Mouse (Mus musculus) thymus, postnatal 36 days (tissue): Measurements from ENCODE around the gene Wdfy1.
A peak's percentile ranks its signal among the peaks of the same experiment; 100 is the strongest.

Experiments used
- DNase-seq, 2 experiments: peaks; one replicate each; pipeline ENCODE4 v3.0.0; 2022; ENCODE audit warnings: mixed read lengths in 2 of 2

The Wdfy1 gene

DNA sequence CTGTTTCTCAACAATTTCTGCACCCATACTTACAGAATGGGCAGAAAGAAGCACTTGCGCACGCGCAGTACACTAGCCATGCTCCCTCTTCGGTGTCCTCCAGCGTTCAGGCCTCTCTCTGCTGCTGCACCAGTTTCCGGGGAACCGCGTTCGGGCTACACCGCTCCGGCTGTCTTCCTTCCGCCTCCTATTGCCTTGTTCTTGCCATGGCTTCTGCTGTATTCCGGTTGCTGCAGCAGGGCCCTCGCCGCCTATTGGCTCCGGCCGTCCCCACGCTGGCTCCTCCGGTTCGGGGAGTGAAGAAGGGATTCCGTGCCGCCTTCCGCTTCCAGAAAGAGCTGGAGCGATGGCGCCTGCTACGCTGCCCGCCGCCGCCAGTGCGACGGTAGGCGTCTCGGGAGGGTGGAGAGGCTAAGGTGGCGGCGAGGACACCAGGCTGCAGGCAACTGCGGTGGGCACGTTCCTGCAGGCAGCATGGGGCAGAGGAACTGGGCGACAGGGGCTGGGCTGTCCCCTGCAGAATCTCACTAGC lies at the start of gene Wdfy1, which contains the start of gene Mrpl44:
Gene Wdfy1, minus strand, starts transcription at position 217 of the 532 bp plus-strand sequence.
Gene Mrpl44, plus strand, starts transcription at position 92 of the 532 bp plus-strand sequence.
- peak; percentile 95 to 99 for DNase-seq

DNA sequence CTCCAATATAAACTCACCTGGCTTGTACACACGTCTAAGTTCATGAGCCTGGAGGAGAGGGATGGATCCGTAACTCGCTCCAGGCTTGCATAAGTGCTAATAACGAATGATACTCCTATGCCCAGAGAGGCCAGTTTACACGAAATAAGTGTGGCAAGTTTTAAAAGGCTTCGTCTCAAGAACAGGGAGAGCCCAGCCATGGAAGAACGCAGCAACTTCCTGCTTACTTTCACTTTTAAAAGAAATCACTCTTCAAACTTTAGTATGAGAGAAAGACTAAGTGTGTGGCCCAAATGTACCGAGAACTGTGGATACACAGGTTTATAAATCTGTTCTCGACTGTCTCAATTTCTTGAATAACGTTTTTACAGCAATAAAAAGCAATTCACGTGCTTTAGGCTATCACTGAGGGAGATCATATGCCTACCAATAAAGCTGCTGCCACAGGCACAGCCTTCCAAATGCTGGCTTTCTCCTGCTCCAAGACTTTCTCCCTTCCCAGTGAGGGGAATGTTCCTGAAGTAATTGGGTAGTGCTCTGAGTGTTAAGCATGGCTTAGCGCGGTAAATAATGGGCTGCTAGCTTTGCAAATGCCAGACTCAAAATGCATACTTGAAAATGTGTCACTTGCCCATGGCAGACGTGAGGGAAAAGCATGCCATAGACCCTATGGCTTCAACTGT lies 48.1 kb upstream of the Wdfy1 start:
- no peak for DNase-seq

DNA sequence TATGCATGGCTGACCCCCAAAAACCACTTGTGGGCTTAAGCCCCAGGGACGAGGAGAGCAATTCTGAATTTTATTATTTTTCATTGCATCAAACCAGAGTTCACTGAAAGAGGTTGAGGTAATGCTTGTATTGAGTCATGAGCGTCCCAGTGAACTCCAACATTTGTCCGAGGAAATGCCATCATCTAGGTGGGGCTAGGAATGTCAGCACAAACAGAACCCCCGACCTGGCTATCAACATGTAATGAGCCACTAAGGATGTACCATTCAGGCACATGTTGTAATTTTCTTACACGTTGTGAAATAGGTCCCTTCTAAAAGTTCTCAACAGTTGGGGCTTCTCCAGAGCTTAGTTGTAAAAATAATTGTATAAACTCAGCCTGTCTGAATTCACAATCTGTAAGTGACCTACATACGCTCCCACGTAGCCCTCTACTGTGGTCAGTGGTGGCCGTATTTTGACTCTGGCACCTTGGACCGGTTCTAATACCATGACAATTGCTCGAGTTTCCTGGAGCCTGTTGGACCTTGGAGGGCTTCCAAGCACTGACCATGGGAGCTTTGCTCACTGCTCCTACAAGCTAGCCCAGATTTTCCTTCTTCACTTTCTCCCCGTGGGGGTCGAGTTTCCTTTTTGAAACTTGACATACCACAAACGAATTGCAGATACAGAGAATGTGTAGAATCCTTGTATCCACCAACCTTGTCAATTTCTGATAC lies 47.0 kb upstream of the Wdfy1 start:
- DNase-seq: no peak

DNA sequence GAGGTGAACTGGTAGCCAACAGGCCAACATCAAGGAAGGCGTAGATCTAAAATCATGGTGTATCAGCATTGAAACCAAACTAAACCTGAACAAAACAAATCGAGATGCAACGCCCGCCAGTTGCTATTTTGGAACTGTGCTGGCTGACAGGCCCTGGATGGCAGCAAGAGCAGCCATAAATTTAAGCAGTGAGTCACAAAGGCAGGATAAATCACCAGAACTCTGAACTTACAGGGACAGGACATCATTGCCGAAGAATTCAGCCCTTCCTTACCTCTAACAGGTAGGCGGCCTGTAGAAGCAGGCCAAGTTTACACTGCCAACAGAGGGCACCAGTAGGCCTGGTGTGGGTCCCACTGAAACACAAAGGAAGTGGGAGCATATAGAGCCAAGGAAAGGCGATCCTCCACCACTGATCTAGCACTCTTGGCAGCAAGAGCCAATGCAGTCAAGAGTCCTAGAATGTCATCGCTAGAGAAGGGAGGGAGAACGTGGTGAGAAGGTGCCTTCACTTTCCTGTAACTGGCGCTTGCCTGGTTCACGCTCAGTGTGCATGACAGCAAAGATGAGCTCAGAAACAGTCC lies 43.4 kb upstream of the Wdfy1 start:
- DNase-seq: no peak

DNA sequence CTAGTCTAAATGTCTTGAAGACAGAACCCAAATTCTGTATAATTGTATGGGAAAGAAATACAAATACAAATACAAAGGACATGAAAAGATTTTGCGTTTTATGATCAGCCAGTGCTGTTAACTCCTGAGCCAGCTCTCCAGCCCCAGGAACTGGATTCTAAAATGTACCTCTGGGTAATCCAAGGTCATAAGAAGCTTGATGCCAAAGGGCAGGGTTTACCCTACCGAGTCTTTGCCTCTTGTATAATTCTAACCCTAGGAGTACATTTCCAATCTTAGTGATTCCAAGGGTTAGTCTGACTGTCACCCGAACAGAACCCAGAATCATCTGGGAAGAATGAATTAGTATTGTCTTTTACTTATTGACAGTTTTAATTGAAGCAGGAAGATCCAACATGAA lies 39.5 kb upstream of the Wdfy1 start:
- no peak for DNase-seq

DNA sequence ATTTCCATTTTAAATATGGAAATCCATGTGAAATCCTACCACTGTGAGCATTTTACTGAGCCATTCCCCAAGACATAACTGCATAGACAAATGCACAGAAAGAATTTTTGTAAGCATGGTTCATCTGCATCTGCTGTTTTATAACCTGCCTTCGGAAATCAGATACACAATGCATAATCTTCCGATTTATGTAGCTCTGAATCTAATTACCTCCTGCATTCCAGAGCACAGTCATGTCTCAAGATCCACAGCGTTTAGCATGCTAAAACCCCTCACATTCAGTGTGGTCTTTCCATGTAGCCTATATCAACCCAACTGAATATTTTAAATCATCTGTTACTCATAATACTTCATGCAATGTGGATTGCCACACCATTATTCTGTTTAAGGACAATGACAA lies 33.5 kb upstream of the Wdfy1 start:
- no peak for DNase-seq

DNA sequence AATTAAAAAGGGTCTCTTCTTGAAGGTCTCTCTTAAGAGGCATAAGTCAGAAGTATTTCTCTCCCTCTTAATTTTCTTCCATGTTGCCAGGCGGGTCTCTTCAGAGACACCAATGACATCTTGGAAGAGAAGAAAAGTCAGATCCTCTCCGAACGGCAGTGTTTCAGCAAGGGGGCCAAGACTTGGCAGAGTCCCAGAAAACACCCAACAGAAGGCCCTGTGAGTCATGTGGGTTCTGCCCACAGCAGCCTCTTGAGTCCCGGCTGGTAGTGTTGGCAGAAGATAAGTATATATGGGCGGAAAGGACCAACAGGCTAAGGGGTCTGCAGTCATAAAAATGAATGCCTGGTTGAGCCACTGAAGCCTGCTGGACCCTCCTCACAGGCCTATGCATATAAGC lies 30.9 kb upstream of the Wdfy1 start:
- DNase-seq: no peak

DNA sequence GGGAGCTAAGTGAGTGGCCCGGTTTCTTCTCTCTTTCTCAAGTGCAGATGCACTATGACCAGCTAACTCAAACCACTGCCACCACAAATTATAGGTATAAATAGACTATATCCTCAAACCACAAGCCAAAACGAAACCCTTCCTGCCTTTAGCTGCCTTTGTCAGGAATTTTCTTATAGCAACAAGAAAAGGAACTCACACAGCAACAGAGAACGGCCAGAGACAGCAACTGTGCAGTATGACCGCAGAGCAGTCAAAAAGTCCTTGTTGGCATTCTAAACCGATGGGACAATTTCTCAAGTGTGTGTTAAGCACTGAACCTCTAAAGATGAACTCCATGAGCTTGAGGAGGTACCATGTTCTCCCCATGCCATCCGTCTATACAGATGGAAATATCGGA lies 27.7 kb upstream of the Wdfy1 start:
- DNase-seq: no peak

DNA sequence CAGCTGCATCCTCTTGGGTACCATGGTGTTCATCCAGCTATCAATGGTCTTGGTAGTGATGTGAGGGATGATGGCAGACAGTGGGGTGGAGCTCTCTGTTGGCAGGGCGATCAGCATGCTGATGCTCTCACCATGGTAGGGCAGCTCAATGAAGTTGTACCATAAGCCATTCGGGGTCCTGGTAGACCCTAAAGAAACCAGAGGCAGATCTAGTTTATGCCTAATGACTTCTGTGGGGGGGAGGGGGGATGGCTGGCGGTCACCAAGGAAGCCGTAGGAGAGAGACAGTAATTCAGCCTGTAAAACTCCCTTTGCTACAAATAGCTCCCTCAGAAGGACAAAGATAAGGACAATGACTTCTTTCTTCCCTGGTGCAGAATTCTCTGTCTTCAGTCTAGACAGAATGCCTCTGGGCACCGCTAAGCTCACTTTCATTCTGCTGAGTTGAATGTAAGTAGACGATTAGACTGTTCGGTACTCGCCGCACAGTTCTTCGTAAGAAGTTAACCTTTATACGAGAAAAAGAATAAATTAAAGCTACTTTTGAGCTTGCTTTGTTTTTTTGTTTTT lies 27.0 kb upstream of the Wdfy1 start:
- DNase-seq: no peak

DNA sequence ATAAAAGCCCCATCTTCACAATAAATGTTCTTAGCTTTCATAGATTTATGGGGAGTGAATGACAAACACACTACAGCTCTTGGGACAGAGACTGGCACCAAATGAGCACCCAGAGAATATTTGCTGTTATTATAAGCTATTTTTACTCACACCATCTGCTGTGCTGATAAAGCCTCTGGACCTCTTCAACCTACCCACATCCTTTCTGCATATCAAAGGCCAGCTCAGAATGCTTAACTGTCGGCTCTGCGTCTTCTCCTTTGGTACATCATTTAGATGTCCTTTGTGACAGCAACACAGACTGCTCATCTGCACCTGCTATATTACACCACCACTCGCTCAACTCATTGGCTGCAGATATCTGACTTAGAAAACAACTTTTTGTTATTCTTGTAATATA lies 21.1 kb upstream of the Wdfy1 start:
- no peak for DNase-seq

DNA sequence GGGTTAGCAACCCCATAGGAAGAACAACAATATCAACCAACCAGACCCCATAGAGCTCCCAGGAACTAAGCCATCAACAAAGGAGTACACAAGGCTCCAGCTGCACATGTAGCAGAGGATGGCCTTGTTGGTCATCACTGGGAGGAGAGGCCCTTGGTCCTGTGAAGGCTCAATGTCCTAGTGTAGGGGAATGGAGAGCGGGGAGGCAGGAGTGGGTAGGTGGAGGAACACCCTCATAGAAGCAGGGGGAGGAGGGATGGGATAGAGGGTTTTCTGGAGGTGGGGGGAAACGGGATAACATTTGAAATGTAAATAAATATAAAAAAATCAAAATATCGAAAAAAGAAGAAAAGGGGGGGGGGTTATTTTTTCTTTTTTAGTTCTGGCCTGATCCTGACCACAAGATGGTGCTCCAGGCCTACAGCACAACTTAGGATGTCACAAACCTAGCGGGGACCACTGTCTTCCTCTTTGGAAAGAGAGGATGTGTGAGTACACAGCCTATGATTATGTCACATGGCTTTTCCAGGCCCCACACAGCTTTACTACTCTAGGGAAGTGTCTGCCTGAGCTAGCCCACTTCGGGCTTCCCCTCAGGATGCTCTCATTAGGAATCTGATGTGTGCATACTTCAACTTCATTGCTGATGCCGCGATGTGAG lies 10.5 kb upstream of the Wdfy1 start:
- DNase-seq: no peak

DNA sequence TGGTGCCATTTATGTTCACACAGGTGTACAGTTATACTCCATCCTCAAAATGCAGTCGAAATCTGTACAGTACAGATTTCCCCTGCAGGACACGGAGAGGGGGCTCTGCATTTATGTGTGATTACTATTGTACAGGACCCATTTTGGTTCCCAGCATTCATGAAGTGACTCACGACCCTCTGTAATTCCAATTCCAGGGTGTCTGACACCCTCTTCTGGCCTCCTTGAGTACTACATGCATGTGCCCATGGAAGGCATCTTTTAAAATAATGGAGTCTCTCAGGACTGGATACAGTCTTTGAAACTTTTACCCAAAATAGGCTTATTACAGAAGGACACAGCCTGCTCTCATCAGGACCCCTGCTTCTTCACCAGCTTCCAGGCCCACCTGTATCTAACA lies 6.5 kb upstream of the Wdfy1 start:
- DNase-seq: peak in 1 of 2 experiments; percentile 11

DNA sequence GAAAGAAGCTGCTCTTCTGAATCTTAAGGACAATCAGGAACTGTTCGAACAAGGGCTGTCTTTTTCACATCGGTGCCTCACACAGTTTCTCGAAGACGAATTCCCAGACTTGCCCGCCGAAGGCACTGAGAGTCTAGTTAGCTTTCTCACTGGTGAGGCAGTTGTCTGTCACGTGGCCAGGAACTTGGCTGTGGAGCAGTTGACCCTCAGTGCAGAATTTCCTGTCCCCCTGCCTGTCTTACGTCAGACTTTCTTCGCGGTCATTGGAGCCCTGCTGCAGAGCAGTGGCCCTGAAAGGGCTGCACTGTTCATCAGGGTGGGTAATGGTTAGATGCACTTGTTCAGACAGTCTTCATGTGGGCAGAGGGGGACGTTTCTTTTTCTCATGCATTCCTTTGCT lies 2.1 kb upstream of the Wdfy1 start:
- no peak for DNase-seq

DNA sequence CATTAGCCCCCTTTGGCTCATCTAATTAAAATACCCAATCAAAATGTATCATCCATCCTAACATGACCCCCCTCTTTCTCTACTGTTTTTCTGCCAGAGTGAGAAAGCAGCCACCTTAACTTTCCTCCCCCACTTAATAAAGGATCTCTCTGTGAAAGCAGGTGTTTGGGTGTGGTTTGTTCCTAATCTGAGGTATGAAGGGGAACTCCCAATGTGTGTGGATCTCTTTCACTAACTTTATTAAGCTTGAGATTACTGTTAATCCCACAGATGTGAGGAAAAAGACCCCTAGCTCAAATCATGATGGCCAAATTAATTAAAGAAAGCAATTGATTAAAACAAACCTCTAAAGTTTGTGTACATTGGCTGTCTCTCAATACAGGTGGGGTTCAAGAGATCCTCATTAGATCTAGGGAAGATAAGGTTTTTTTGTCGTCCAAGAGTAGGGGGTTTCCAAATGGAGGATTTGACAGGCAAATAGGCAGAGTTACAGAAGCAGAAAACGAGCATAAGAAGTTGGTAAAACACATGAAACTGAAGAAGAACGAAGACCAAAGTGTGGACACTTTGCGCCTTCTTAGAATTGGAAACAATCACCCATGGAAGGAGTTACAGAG lies 1.7 kb downstream of the Wdfy1 start:
- DNase-seq: no peak

DNA sequence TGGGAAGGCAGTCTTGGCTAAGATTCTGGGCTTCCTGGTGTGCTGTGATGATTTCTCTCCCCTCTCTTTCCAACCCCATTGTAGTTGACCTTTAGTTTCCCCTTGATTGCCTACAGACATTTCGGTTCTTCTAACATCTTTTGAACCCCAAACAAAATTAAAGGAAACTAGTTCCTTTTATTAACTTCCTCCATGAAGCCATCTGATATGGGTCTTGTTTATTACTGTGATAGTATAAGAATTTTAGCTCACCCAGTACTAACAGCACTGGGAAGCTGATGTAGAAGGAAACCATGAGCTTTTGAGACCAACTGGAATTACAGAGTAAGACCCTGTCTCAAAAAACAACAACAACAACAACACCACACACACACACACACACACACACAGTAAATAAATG lies 7.7 kb downstream of the Wdfy1 start:
- DNase-seq: no peak

DNA sequence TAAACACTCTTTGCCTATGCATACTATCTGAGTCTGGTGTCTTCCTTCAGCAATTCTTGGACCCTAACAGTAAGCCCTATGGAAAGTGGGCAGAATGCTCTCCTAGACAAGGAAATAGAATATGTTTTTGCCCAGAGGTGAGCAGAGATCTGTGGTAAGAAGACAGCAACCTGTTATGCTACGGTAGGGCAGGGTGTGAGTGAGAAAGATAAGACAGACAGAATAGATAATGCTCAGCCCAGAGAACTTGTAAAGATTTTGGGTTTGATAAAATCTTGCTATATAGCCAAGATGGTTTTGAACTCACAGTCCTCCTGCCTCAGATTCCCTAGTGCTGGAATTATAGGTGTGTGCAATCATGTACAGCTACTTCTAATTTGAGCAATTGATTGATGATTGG lies 11.5 kb downstream of the Wdfy1 start:
- DNase-seq: no peak

DNA sequence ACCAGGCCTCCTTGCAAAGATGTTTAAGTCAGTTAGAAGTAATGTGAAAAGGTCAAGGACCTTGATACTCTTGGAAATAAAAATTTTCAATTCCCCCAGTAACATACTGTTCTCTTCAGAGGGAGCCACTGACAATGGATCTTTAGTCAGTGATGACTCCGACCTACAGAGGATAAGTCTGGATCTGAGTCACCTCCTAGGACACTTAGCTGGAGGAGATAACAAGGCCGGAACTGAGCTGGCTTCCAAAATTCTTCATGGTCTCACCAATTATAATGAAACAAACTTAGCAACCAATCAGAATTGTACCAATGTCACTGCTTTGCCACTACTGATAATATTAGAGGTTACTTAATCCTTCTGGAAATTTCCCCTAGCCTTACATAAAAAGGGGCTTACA lies 11.9 kb downstream of the Wdfy1 start:
- no peak for DNase-seq

DNA sequence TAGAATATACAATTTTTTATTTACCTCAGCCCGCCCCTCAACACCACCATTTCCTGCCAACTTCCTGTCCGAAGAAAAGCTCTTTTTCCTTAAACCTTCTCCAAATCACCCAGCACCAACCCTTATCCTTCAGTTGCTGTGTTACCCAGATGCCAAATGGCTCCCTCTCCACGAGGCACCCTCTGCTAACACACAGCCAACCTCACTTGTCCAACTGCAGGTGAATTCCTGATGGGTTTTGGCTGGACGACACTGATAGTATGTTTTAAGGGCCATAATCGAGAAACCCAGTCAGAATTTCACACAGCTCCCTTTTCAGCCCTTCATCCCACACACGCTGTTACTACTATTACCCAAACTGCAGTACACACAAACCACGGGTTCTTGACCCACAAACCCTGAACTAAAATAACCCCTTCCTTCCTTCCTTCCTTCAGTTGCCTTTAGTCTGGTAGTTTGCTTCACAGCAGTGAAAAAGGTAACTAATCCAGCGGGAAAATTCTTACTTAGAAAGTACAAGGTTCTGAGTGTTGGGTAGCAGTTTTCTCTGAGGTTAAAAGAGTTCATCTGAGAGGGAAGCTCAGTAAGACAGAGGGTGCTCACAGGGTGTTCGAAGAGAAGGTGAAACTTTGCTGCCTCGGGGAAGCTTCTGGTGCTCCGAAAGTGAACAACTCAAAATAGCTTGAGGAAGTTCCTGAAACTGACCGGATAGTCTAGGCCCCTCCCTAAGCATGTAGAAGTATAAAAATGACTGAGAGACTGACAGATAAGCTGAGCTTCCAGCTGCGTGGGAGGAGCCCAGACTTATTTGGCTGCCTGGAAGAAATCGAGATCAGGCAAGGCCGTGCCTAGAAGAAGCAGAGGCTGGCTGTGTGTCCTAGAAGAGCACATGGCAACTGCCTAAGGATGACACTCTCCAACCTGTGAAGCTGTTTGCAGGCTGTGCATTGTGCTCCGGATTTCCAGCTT lies 13.4 kb downstream of the Wdfy1 start:
- no peak for DNase-seq

DNA sequence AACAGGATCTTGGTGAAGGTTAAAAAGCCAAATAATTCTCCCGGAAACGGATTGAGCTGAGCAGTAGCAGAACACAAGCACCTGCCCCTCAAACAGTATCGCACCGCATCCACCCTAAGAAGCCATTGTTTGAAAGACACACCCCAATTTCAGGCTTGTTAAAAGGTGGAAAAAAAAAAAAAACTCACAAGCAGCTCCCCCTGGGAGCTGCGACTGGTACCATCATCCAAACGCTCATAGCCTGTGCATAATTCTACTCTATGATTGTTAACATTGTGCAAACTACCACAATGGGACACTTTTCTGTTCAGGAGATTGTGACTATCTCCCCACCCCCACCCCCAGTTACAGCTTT lies 14.0 kb downstream of the Wdfy1 start:
- DNase-seq: no peak

DNA sequence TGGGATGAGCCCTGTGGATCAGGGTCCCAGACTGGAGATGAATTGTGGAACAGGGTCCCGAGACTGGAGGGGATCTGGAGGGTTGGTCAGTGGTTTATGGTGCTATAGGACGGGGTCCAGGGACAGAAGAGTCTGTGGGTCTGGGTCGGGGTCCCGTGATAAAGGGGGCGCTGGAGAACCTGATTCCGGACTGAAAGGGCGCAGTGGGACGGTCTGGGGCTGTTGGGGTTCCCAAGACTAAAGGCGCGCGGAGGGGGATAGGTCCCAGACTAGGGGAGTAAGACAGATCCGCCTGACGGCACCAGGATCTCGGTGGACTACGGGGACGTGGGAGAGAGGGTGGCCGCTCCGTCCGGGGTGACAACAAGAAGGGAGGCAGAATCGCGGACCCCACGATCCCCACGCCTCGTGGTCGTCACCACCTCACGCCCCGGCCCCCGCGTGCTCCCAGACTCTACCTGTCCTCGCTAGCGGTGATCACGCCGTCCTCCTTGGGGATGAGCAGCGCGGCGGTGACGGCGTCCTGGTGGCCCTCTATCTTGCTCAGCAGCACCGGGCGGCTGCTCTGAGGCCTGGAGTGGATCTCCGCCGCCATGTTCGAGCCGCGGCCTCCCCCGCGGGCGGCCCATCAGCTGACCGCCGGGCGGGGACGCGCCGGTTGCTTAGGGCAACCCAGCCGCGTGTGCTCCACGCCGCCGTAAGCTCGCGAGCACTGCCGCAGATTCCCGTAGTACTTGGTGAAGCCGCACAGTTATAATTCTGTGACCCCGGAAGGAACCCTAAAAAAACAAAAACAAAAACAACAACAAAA lies 14.6 kb downstream of the Wdfy1 start:
- DNase-seq: peak; percentile 59 to 72

DNA sequence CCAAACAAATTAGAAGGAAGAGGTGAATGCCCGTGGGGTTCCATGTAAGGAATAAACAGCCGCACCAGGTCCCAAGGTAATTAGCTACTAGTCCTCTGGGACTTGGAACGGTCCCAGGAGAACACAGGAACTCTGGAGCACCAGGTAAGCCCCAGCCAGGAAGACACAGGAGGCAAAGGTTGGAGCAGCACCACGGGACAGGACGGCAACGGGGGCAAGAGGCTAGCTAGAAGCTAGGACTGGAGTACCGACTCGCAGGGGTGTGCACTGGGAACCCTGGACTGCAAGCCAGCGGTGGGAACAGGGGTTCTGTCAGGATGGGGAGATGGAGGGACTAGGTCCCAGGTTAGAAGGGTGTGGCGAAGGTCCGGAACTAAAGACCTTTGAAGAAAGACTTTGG lies 15.3 kb downstream of the Wdfy1 start:
- DNase-seq: peak in 1 of 2 experiments; percentile 19
